Mouse (Mus musculus) cerebellum, postnatal 36 days (tissue): ENCODE data around the gene Abcb8.
"Not testable (repeated sequence)": the region's sequence is repeated elsewhere in the genome, so short reads cannot be mapped to it uniquely, and the experiment has no call there.

Experiments used
- DNase-seq, 2 experiments: peaks; one replicate each; pipeline ENCODE4 v3.0.0; 2021 to 2022; ENCODE audit warnings: mixed read lengths in 2 of 2

Gene Abcb8

DNA sequence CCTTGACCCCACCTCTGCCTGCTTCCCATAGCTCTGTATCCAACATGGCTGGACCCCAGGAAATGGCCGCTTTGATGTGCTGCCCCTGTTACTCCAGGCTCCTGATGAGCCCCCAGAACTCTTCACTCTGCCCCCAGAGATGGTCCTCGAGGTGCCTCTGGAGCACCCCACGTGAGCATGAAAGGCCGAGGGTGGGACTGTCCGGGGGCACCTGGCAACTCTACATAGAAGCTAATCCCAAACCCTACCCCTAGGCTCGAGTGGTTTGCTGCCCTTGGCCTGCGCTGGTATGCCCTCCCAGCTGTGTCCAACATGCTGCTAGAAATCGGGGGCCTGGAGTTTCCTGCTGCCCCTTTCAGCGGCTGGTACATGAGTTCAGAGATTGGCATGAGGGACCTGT lies 23.7 kb upstream of the Abcb8 start:
- DNase-seq = no peak

DNA sequence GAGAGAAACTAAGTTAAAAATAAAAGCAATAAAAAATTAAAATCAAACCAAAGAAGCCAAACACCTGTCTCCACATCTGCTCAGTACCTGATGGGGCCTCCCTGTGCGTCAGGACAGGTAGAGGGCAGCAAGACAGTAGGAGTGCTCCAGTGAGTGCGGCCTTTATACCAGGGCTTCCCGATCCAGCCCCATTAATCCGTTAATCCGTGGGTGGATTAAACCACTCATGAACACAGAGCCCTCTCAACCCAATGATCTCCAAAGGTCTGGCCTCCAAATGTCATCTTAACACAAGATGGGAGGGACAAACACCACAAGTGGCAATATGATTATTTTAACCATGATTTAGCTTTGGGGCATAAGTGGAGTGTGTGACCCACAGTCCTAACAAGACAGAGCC lies 19.7 kb upstream of the Abcb8 start:
- no peak for DNase-seq

DNA sequence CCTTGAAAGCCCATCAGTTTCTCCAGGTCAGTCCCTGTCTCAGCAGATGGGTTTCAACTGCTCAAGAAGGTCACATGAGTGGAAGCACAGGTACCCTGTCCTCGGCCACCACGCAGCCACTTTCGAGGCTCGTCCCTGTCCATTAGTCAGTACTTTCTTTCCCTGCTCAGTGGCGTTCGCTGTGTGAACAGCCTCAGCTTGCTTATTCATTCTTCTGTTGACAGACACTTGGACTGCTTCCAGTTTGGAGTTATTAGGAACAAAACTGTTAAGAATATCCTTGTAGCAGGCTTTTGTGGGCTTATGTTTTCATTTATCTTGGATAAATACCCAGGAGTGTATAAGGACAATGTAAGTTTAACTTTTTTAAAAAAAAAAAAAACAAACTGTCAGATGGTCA lies 19.2 kb upstream of the Abcb8 start:
- no peak for DNase-seq

DNA sequence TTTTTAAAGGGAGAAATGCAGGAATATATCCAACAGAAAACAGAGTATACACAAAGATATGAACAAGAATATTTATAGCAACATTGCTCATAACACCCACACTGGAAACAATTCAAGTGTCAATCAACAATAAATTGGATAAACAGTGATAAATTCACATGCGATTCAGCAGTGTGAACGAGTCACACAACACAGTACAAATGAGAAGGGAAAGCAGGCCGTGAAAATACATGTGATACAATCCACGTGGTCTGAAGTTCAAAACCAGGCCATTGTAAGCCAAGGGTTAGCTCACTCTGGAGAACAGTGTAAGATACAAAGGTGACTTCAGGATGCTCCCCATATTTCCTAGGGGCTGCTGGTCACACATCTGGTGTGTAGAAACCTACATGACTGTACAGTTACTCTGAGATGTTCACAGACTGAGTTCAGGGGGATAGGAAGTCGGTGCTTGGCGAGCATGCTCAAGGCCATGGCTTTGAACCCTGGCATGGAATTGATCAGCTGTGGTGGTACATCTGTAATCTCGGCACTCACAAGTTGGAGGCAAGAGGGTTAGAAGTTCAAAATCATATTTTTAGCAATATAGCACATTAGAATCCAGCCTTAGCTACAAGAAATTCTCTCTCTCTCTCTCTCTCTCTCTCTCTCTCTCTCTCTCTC lies 18.7 kb upstream of the Abcb8 start:
- DNase-seq = no peak

GRCm38 (mm10) chr5:24378700-24379099 lies 14.8 kb upstream of the Abcb8 start:
- DNase-seq = no peak

DNA sequence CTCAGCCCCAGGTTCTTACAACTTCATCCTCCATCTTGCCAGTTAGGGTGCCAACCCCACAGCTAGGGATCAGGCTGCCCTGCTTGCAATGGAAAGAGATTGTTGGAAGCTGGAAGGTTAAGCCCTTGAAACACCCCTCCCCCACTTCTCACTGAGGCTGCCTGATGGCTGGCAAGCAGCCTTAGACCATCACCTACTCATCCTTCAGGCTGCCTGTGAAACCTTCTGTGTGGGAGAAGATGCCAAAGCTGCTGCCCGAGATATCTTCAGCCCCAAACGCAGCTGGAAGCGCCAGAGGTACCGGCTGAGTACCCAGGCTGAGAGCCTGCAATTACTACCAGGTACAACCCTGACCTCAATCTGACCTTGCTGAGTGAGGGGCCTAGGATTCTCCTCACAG lies 14.0 kb upstream of the Abcb8 start:
- DNase-seq = no peak

DNA sequence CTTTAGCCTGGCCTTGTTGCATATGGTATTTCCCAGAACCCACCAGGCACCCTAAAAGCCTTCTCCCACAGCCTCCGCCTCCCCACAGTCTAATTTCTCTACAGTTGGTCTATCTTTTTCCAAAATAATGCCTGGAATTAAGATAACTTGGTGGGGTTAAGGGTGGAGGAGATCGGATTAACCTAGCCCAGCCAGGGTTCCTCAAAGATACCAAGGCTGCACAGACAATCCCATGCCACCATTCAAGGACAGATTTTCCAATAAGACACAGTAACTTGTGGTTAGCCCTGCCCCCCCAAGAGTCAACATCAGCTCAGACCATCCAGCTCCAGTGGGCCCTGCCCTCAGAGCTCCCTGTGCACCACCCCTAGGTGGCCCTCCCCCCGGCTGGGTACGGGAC lies 13.0 kb upstream of the Abcb8 start:
- no peak for DNase-seq

DNA sequence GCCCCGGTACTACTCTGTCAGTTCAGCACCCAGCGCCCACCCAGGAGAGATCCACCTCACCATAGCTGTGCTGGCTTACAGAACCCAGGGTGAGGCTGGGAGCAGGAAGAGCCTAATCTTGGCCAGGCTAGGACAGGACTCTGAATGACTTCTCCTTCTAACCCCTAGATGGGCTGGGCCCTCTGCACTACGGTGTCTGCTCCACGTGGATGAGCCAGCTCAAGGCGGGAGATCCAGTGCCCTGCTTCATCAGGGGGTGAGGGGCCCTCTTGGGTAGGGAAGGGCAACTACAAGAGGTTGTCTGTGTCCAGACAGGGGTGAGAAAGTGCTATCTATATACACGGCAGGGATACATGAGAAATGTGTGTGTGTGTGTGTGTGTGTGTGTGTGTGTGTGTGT lies 12.0 kb upstream of the Abcb8 start:
- no peak for DNase-seq

DNA sequence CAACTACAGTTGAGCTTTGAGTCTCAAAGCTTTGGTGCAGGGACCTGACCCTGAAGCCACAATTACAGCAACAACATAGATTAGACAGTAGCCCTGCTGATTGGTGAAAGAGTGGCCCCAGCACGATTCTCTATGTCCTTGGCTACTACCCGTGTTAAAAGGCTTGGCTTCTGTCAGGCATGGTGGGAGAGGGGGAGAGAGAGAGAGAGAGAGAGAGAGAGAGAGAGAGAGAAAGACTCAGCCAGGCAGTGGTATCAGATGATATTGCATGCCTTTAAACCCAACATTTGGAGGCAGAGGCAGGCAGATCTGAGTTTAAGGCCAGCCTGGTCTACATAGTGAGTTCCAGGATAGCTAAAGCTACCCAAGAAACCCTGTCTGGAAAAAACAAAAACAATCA lies 11.5 kb upstream of the Abcb8 start:
- no peak for DNase-seq

GRCm38 (mm10) chr5:24383026-24383859 lies 10.2 kb upstream of the Abcb8 start:
- DNase-seq = peak; percentile 96 to 98

GRCm38 (mm10) chr5:24384407-24384806 lies 9.1 kb upstream of the Abcb8 start:
- DNase-seq = no peak

DNA sequence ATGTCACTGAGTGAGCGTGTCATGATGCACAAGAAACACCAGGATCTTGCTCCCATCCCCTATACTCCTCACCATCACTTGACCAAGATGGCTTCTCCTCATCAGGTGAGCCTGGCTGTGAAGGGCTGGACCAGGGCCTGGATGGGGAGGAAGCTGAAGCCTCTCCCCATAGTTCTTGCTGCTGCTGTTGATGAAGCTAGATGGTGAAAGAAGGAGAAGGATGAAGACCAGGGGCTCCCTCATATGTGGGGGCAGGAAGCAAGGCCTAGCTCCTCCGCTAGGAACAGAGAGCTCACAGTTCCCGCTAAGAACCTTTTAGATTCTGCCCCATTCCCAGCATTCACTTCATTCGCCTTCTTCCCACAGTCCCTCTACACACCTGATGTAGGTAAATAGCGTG lies 8.1 kb upstream of the Abcb8 start:
- no peak for DNase-seq

DNA sequence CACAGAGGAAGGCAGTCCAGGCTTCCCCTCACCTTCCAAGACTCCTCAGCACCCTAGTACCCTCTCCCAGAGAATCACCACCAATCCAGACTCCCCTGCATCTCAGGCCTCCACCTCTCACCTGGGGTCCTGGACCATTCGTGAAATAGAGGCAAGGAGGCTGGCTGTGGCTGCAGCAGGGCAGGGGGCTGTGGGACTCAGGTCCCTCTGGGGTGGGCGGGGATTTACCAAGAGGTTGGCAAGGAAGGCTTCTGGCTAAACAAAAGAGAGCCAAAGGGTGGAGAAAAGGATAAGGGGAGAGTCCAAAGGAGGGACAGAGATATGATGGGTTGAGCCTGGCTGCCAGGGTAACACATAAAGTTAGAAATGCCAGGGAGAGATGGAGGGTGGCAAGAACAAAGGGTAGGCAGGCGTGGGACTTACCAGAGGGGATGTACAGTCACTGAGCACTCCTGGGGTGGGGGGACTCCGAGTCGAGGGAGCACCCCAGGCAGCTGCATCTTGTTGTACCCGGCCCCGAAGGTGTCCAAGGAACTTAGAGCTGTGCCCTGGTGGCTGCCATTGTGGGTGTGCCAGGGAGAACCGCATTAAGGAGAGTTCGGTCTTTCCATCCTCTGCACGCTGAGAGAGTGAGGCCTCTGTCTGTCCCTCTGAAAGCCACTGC lies 7.4 kb upstream of the Abcb8 start:
- DNase-seq = no peak

DNA sequence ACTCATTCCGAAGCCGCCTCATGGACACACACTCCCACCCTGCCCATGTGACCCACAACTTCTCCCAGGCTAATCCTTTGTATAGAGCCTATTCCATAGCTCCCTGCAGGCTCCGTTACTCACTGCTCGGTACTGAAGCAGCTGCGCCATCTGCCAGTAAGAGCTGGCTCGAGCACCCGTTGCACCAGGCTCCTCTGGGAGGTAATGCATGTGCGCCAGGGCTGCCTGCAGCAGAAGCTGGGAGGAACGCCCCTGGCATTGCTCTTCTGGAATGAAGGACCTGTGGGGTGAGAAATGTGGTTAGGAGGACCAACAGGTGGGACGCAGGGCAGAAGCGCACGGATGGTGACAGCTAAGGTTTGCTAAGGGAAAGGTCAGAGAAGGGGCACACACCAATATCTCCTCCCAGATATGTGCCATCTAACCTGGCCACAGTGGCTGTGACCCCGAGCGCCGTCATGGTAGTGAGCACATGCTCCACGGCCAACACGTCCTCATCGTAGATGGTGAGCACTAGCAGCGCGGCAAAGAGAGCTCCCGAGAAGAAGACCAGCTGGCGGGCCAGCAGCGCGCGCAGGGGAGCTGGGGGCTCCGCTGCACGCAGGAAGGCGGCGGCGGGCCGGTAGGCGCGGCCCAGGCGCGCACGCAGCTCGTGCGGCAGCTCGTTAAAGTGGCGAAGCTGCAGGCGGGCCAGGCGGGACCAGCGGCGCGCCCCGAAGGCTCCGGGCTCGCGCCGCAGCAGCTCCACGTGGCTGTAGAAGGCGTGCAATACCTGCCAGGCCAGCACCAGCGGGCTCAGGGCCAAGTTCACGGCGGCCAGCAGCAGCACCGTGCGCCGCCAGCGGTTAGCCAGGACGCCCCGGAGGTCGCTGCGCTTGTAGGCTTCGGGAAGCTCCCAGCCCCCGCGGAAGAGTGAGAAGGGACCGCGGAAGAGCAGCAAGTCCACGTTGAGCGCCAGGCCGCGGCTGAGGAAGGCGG lies 5.9 kb upstream of the Abcb8 start:
- peak; percentile 44 to 48 for DNase-seq

DNA sequence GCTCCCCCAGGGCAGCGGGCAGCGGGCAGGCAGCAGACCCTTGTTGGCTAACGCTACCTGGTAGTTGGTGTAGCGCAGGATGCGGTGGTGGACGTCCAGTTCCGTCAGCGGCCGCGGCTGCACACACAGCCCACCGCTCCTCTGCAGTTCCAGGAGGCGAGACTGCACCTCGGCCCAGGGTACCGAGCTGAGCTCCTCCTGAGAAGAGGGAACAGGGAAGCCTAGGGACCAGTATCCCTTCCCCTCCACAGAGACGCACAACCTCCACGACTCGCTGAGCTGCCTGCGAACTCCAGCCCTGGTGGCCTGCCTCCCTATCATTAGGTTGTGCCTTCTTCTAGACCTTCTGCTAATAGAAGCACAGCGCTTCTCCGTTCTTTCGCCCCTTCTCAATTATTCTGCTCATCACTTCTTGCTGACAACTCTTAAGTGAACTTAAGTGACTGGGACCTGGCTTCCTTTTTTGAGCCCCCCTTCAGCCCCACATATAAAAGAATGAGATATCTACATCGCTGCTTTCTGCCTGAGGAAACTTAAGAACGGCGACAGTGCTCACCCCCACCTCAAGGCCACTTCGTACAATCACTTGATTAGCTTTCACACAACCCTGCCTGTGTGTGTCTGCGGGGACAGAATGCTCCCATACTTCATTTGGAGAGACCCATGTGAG lies 5.1 kb upstream of the Abcb8 start:
- no peak for DNase-seq

DNA sequence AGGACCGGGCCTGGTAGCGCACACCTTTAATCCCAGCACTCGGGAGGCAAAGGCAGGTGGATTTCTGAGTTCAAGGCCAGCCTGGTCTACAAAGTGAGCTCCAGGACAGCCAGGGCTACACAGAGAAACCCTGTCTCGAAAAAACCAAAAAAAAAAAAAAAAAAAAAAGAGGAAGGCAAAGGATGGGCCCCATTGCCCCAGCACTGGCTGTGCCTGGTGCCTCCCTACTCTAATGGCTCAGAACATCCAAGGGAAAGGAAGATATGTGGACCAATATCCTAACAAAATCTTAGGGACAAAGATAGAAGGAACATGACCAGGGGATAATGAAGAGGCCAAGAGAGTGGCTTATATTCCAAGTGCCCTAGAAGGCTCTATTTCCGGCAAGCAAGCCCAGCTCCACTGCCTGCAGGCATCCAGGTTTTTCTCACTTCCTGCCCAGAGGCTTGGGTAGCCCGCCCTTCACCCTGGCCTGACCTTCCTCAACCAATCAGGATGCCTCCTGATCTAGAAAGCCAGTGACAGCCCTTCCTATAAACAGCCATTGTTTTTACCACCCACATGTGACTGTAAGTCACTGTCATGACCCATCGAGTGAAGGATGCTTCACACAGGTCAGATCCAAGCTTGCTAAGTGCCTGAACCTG lies 4.3 kb upstream of the Abcb8 start:
- no peak for DNase-seq

GRCm38 (mm10) chr5:24389658-24390020 lies 3.8 kb upstream of the Abcb8 start:
- no peak for DNase-seq

DNA sequence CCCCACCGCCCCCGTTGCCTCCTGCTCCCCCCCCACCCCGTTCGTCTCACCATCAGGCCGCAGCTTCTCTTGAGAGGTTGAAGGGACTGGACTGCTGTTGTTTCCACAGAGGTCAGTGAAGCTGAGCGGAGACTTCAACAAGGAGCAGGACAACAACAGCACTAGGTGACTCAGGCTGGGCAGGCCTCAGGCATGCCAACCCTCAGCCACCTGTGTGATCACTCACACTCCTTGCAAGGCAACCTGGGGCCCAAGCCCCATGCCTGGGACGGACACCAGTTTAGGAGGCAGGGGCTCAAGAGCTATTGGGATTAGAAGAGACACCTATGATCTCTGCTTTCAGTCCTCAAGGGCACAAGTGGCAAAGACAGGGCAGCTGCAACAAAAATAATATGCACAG lies 1.6 kb upstream of the Abcb8 start, which contains the start of gene Atg9b:
Atg9b (minus strand) TSS at position 280 of the 400 bp plus-strand sequence.
- DNase-seq = no peak

DNA sequence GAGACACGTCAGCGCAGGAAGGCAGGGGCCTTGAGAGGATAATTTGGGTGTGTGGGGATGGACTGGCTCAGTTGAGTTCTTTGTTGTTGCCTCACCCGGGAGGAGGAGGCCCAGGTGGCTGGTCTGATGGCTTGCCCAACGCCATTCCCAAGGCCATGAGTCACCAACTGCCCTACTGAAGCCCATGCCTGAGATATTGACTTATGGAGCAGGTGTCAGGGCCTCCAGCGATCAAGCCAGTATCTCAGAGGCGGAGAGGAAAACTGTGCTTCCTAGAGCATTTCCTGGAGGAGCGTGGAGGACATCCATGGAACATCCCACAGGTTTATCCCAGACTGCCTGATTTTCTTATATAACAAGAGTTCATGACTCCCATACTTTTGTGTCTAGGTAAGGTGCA lies 739 bp upstream of the Abcb8 start:
- DNase-seq = no peak

DNA sequence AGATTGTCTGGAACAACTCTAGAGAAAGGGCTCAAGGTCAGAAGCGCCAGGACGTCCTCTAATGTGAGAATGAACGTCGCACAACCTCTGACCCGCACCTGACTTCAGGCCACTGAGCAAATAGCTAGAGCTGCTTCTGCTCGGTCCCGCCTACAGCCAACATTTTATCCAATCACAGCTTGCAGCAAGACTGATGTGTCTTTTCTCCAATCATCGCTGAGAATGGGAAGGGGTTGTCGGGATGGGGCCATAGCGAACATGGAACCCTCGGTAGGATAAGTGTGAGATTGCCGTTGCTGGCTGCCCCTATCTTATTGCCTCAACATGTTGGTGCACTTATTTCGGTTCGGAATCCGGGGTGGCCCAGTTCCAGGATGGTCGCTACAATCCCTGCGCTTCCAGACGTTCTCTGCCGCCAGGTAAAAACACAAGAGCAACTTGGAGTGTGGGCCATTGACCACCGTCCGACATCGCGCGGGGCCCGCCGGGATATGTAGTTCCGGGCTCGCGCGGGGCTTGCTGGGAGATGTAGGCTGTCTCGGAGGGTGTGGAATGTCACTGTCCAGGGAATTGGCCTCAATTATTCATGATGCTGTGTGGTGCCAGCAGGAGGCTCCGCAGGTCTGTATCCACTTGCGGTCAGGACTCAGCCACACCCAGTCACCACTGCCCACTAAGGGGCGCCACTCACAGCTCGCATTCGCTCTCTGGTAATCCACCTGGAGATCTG lies 867 bp downstream of the Abcb8 start:
- peak; percentile 94 to 97 for DNase-seq

DNA sequence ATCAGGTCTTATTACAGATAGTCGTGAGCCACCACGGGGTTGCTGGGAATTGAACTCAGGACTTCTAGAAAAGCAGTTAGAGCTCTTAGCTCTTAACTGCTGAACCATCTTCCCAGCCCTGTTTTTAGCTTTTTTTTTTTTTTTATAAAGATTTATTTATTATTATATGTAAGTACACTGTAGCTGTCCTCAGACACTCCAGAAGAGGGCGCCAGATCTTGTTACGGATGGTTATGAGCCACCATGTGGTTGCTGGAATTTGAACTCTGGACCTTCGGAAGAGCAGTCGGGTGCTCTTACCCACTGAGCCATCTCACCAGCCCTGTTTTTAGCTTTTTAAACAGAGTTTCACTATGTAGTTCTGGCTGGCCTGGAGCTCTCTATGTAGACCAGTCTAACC lies 2.8 kb downstream of the Abcb8 start:
- not testable (repeated sequence) for DNase-seq
